24 mouse cellular contexts compared by ENCODE assay signal in the genomic region with DNA sequence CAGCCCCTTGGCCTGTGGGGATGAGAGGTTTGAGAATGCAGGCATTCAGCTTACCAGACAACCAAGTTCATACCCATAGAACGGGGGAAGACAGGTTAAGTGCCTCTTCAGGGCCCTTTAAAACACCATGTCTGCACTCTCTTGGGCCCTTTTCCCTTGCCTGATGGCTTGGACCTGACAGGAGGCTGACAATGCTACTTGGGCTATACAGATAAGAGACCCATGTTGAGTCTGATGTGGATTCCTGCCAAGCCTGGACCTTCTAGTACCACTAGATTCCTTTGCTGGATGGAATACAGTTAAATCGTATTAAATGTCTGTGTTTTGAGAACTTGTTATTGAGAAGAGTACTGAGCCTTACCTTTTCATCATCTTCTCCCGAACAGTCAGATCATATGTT. TPM values are rescaled to one million over a fixed set of nuclear protein-coding genes. Genes with fewer than 3 reads are reported as not detected.
DNase-seq lines count a peak whose midpoint lies in the region; ATAC-seq lines count a peak whose summit lies in the region.
"Had no signal": no experiment of that assay in that cellular context is flagged by ENCODE, and none has a peak within 500 bp of the region (broad histone marks: within the 10 kb centered on the region; RNA-seq: fewer than 3 reads in every experiment).

No protein-coding gene starts in this region.

- peak; percentile 15 for DNase-seq in heart, postnatal 4 days
- DNase-seq in MEL-GATA-1-ER (ENCODE audit: extremely low read depth, low read depth): peak; percentile 39
- no peak for DNase-seq in adrenal gland, postnatal 25 days
- DNase-seq: adrenal gland, adult 2 months; adrenal gland, postnatal 10 days; adrenal gland, postnatal 36 days; cerebellum, adult 11-12 months; cerebellum, adult 2 months; cerebellum, adult 9-11 months; cerebellum, postnatal 14 days; cerebellum, postnatal 36 days; embryo, embryonic 11 days had no signal

- H3K36me3 ChIP-seq in heart, embryonic 15.5 days: no peaks in the 10 kb centered on the region
- no peaks in the 10 kb centered on the region for H3K36me3 ChIP-seq in heart, embryonic 11.5 days (ENCODE audit: control insufficient read depth, insufficient read depth, low read length)
- no peaks in the 10 kb centered on the region for H3K36me3 ChIP-seq in heart, embryonic 12.5 days
- H3K36me3 ChIP-seq in liver, embryonic 12.5 days: no peaks in the 10 kb centered on the region
- H3K36me3 ChIP-seq: embryonic facial prominence, embryonic 13.5 days; embryonic facial prominence, embryonic 15.5 days; forebrain, embryonic 10.5 days; forebrain, embryonic 12.5 days had no signal

- ATAC-seq in heart, embryonic 15.5 days (replicated peaks; ENCODE audit: insufficient number of reproducible peaks, insufficient read depth, low FRiP score, low read depth): 0 out of 2 replicates have a peak, but pooled peaks have one; percentile 47
- no peak for ATAC-seq in heart, embryonic 11.5 days (replicated peaks; ENCODE audit: insufficient number of reproducible peaks, low FRiP score, low TSS enrichment)
- ATAC-seq in heart, embryonic 12.5 days (ENCODE audit: insufficient number of reproducible peaks, low FRiP score): no peak
- peak; percentile 95 for ATAC-seq in megakaryocyte-erythroid progenitor cell, adult 5-6 weeks (replicated peaks; ENCODE audit: low FRiP score, low TSS enrichment, poor library complexity, severe bottlenecking)
- no peak for ATAC-seq in liver, embryonic 12.5 days
- ATAC-seq: forebrain, embryonic 14.5 days; forebrain, embryonic 16.5 days had no signal

- no peak overlapping the region for H3K4me3 ChIP-seq in heart, embryonic 15.5 days
- no peak overlapping the region for H3K4me3 ChIP-seq in heart, embryonic 11.5 days (ENCODE audit: low read depth, low read length)
- H3K4me3 ChIP-seq in heart, embryonic 12.5 days: no peak overlapping the region
- no peak overlapping the region for H3K4me3 ChIP-seq in liver, embryonic 12.5 days
- H3K4me3 ChIP-seq: embryonic facial prominence, embryonic 13.5 days; embryonic facial prominence, embryonic 15.5 days; erythroblast, embryonic 14.5 days; forebrain, embryonic 10.5 days; forebrain, embryonic 12.5 days had no signal

- WGBS in heart, embryonic 15.5 days: 39% methylated on average over 3 of the region's 3 CpGs
- 62% methylated on average over 3 of the region's 3 CpGs for WGBS in heart, embryonic 11.5 days (ENCODE audit: insufficient replicate concordance)
- WGBS in heart, embryonic 12.5 days: 38% methylated on average over 3 of the region's 3 CpGs
- WGBS in liver, embryonic 12.5 days (ENCODE audit: insufficient replicate concordance): 56% methylated on average over 3 of the region's 3 CpGs

- no peak overlapping the region for H3K9ac ChIP-seq in heart, embryonic 15.5 days
- H3K9ac ChIP-seq in heart, embryonic 11.5 days (ENCODE audit: low read depth, low read length): no peak overlapping the region
- no peak overlapping the region for H3K9ac ChIP-seq in heart, embryonic 12.5 days
- H3K9ac ChIP-seq in liver, embryonic 12.5 days: no peak overlapping the region
- H3K9ac ChIP-seq: embryonic facial prominence, embryonic 13.5 days; embryonic facial prominence, embryonic 15.5 days; forebrain, embryonic 12.5 days had no signal

- H3K4me1 ChIP-seq in heart, embryonic 15.5 days (replicated peaks): no peaks in the 10 kb centered on the region
- H3K4me1 ChIP-seq in heart, embryonic 11.5 days (ENCODE audit: control insufficient read depth, insufficient read depth, low read length): no peaks in the 10 kb centered on the region
- 0 out of 2 replicates have a peak, but pooled peaks cover 4% of the 10 kb centered on the region for H3K4me1 ChIP-seq in heart, embryonic 12.5 days (replicated peaks)
- no peaks in the 10 kb centered on the region for H3K4me1 ChIP-seq in liver, embryonic 12.5 days
- H3K4me1 ChIP-seq: embryonic facial prominence, embryonic 13.5 days; embryonic facial prominence, embryonic 15.5 days; forebrain, embryonic 12.5 days had no signal

- H3K4me2 ChIP-seq in heart, embryonic 15.5 days: no peak overlapping the region
- H3K4me2 ChIP-seq in heart, embryonic 11.5 days: no peak overlapping the region
- no peak overlapping the region for H3K4me2 ChIP-seq in heart, embryonic 12.5 days
- H3K4me2 ChIP-seq in liver, embryonic 12.5 days: no peak overlapping the region
- H3K4me2 ChIP-seq: embryonic facial prominence, embryonic 13.5 days; embryonic facial prominence, embryonic 15.5 days; forebrain, embryonic 12.5 days had no signal

- no peak overlapping the region for H3K27ac ChIP-seq in heart, embryonic 15.5 days
- no peak overlapping the region for H3K27ac ChIP-seq in heart, embryonic 11.5 days (ENCODE audit: low read depth, low read length)
- no peak overlapping the region for H3K27ac ChIP-seq in heart, embryonic 12.5 days (ENCODE audit: poor library complexity, severe bottlenecking)
- no peak overlapping the region for H3K27ac ChIP-seq in liver, embryonic 12.5 days
- H3K27ac ChIP-seq: embryonic facial prominence, embryonic 13.5 days; embryonic facial prominence, embryonic 15.5 days; forebrain, embryonic 10.5 days; forebrain, embryonic 12.5 days had no signal

- H3K27me3 ChIP-seq in heart, embryonic 15.5 days: peaks cover 82% of the 10 kb centered on the region
- H3K27me3 ChIP-seq in heart, embryonic 11.5 days (ENCODE audit: control insufficient read depth, insufficient read depth, low read length): peaks cover 57% of the 10 kb centered on the region
- peaks cover 82% of the 10 kb centered on the region for H3K27me3 ChIP-seq in heart, embryonic 12.5 days (replicated peaks)
- H3K27me3 ChIP-seq in liver, embryonic 12.5 days (replicated peaks): peaks cover 60% of the 10 kb centered on the region

- no peaks in the 10 kb centered on the region for H3K9me3 ChIP-seq in heart, embryonic 15.5 days (replicated peaks)
- H3K9me3 ChIP-seq in heart, embryonic 11.5 days (replicated peaks; ENCODE audit: control insufficient read depth, low read length): no peaks in the 10 kb centered on the region; the same call in 1 of the 2 replicates
- no peaks in the 10 kb centered on the region for H3K9me3 ChIP-seq in heart, embryonic 12.5 days (replicated peaks)
- no peaks in the 10 kb centered on the region for H3K9me3 ChIP-seq in liver, embryonic 12.5 days (replicated peaks)
- H3K9me3 ChIP-seq: embryonic facial prominence, embryonic 13.5 days; embryonic facial prominence, embryonic 15.5 days; forebrain, embryonic 10.5 days; forebrain, embryonic 12.5 days had no signal

RNA-seq across cellular contexts. Expression of a gene that starts 8.7 kb away (rescaled TPM):
- polyA plus RNA-seq in heart, embryonic 15.5 days (2015; fragmentation: Nextera tagmentation; extraction: Ambion mirVana): 19.9 and 20.2 TPM in 2 replicates
- 19.4 and 20.5 TPM in 2 replicates for polyA plus RNA-seq in heart, embryonic 11.5 days (2014; fragmentation: Nextera tagmentation; extraction: Ambion mirVana)
- total RNA-seq in heart, postnatal 4 days (2021): 10 to 100 TPM; 31.7 to 32.0 TPM
- polyA plus RNA-seq in heart, embryonic 12.5 days (2016; fragmentation: Nextera tagmentation; extraction: Ambion mirVana): 24.5 and 25.1 TPM in 2 replicates
- 24.7 and 40.3 TPM in 2 replicates for total RNA-seq in megakaryocyte-erythroid progenitor cell, adult 5-6 weeks (2014; fragmentation: Nextera tagmentation)
- 28.9 and 36.6 TPM in 2 replicates for total RNA-seq in megakaryocyte-erythroid progenitor cell, adult 5-6 weeks (2017)
- 16.0 and 16.3 TPM in 2 replicates for polyA plus RNA-seq in liver, embryonic 12.5 days (2016; fragmentation: Nextera tagmentation; extraction: Ambion mirVana)
- 37.4 and 39.4 TPM in 2 replicates for total RNA-seq in adrenal gland, postnatal 25 days (2021)

Comparison
In these comparisons a context has a peak if more than half of its experiments do, and no peak if none do; other contexts are left out.
1. ATAC-seq: peak in heart, embryonic 15.5 days (single experiment) and megakaryocyte-erythroid progenitor cell, adult 5-6 weeks (single experiment); none in heart, embryonic 11.5 days (single experiment), heart, embryonic 12.5 days (single experiment) and liver, embryonic 12.5 days (single experiment).